Mouse (Mus musculus): ENCODE results near the gene Dmrtb1. TPM values are rescaled to one million over a fixed set of nuclear protein-coding genes. Genes with fewer than 3 reads are reported as not detected.

Gene Dmrtb1
- polyA plus RNA-seq (2015; fragmentation: Nextera tagmentation; extraction: Ambion mirVana): not detected in 2 replicates

GRCm38 (mm10) chr4:107684130-107684529 lies at the start of gene Dmrtb1:
Dmrtb1 (minus strand) TSS chr4:107684230.
- Histone ChIP-seq H3K36me3 (replicated peaks; ENCODE audit: insufficient read depth, low read length) (no peaks in the 10 kb centered on the region), H3K9ac (replicated peaks) (no peak within 1 kb of the TSS), H3K27me3 (ENCODE audit: insufficient read depth, low read length) (no peaks in the 10 kb centered on the region), H3K4me1 (ENCODE audit: insufficient read depth) (no peaks in the 10 kb centered on the region), H3K9me3 (ENCODE audit: low read length) (no peaks in the 10 kb centered on the region), H3K4me2 (ENCODE audit: low read depth, low read length) (no peak within 1 kb of the TSS), H3K27ac (ENCODE audit: low read depth) (no peak within 1 kb of the TSS), H3K4me3 (ENCODE audit: low read depth, low read length) (no peak within 1 kb of the TSS)
- WGBS (ENCODE audit: insufficient replicate concordance): 88% methylated on average over 14 of the region's 14 CpGs
- DNase-seq (no peak), ATAC-seq (no peak)
- TF ChIP-seq EP300 (IDR thresholded peaks at IDR 0.05; ENCODE audit: low read depth) (no peak), CTCF (IDR thresholded peaks at IDR 0.05; ENCODE audit: low read depth) (no peak)

- H3K4me3 ChIP-seq (ENCODE audit: low read depth, low read length): no peak overlapping the region
- no peaks in the 10 kb centered on the region; the same call in 1 of the 2 replicates for H3K27me3 ChIP-seq (ENCODE audit: insufficient read depth, low read length)
- H3K9ac ChIP-seq (replicated peaks): no peak overlapping the region
- no peak overlapping the region for H3K4me2 ChIP-seq (ENCODE audit: low read depth, low read length)
- H3K4me1 ChIP-seq (ENCODE audit: insufficient read depth): no peaks in the 10 kb centered on the region
- ATAC-seq (no peak), DNase-seq (no peak)
- H3K9me3 ChIP-seq (ENCODE audit: low read length): no peaks in the 10 kb centered on the region
- TF ChIP-seq EP300 (IDR thresholded peaks at IDR 0.05; ENCODE audit: low read depth) (no peak), CTCF (IDR thresholded peaks at IDR 0.05; ENCODE audit: low read depth) (no peak)
- 40% methylated on average over 3 of the region's 3 CpGs for WGBS (ENCODE audit: insufficient replicate concordance)
- no peaks in the 10 kb centered on the region for H3K36me3 ChIP-seq (replicated peaks; ENCODE audit: insufficient read depth, low read length)
- no peak overlapping the region for H3K27ac ChIP-seq (ENCODE audit: low read depth)
These were observed 49.6 kb upstream of the Dmrtb1 start for GRCm38 (mm10) chr4:107733603-107734002.

- ATAC-seq: no peak
- no peaks in the 10 kb centered on the region for H3K4me1 ChIP-seq (ENCODE audit: insufficient read depth)
- TF ChIP-seq CTCF (IDR thresholded peaks at IDR 0.05; ENCODE audit: low read depth) (no peak), EP300 (IDR thresholded peaks at IDR 0.05; ENCODE audit: low read depth) (no peak)
- H3K27me3 ChIP-seq (ENCODE audit: insufficient read depth, low read length): no peaks in the 10 kb centered on the region; the same call in 1 of the 2 replicates
- WGBS (ENCODE audit: insufficient replicate concordance): 31% methylated on average over 4 of the region's 4 CpGs
- no peak overlapping the region for H3K4me3 ChIP-seq (ENCODE audit: low read depth, low read length)
- no peak overlapping the region for H3K9ac ChIP-seq (replicated peaks)
- no peaks in the 10 kb centered on the region for H3K36me3 ChIP-seq (replicated peaks; ENCODE audit: insufficient read depth, low read length)
- no peak overlapping the region for H3K4me2 ChIP-seq (ENCODE audit: low read depth, low read length)
- DNase-seq: no peak
- H3K27ac ChIP-seq (ENCODE audit: low read depth): no peak overlapping the region
- no peaks in the 10 kb centered on the region for H3K9me3 ChIP-seq (ENCODE audit: low read length)
These were observed 48.6 kb upstream of the Dmrtb1 start for GRCm38 (mm10) chr4:107732624-107733023.

- H3K4me1 ChIP-seq (ENCODE audit: insufficient read depth): no peaks in the 10 kb centered on the region
- no peaks in the 10 kb centered on the region for H3K36me3 ChIP-seq (replicated peaks; ENCODE audit: insufficient read depth, low read length)
- ATAC-seq (no peak), DNase-seq (no peak)
- H3K27ac ChIP-seq (ENCODE audit: low read depth): no peak overlapping the region
- WGBS (ENCODE audit: insufficient replicate concordance): 57% methylated on average over 4 of the region's 4 CpGs
- no peak overlapping the region for H3K9ac ChIP-seq (replicated peaks)
- no peak overlapping the region for H3K4me2 ChIP-seq (ENCODE audit: low read depth, low read length)
- no peaks in the 10 kb centered on the region for H3K9me3 ChIP-seq (ENCODE audit: low read length)
- no peak for TF ChIP-seq CTCF (IDR thresholded peaks at IDR 0.05; ENCODE audit: low read depth)
- TF ChIP-seq EP300 (IDR thresholded peaks at IDR 0.05; ENCODE audit: low read depth): no peak
- no peaks in the 10 kb centered on the region; the same call in 1 of the 2 replicates for H3K27me3 ChIP-seq (ENCODE audit: insufficient read depth, low read length)
- H3K4me3 ChIP-seq (ENCODE audit: low read depth, low read length): no peak overlapping the region
These were observed 48.2 kb upstream of the Dmrtb1 start for GRCm38 (mm10) chr4:107732182-107732581.

- Histone ChIP-seq H3K27ac (ENCODE audit: low read depth) (no peak overlapping the region), H3K9me3 (ENCODE audit: low read length) (no peaks in the 10 kb centered on the region), H3K36me3 (replicated peaks; ENCODE audit: insufficient read depth, low read length) (no peaks in the 10 kb centered on the region), H3K4me2 (ENCODE audit: low read depth, low read length) (no peak overlapping the region), H3K9ac (replicated peaks) (no peak overlapping the region), H3K4me3 (ENCODE audit: low read depth, low read length) (no peak overlapping the region), H3K4me1 (ENCODE audit: insufficient read depth) (no peaks in the 10 kb centered on the region), H3K27me3 (ENCODE audit: insufficient read depth, low read length) (no peaks in the 10 kb centered on the region; the same call in 1 of the 2 replicates)
- DNase-seq (no peak), ATAC-seq (no peak)
- TF ChIP-seq CTCF (IDR thresholded peaks at IDR 0.05; ENCODE audit: low read depth) (no peak), EP300 (IDR thresholded peaks at IDR 0.05; ENCODE audit: low read depth) (no peak)
- WGBS (ENCODE audit: insufficient replicate concordance): 69% methylated on average over 8 of the region's 8 CpGs
These were observed 47.0 kb upstream of the Dmrtb1 start for GRCm38 (mm10) chr4:107731088-107731465.

GRCm38 (mm10) chr4:107730391-107731087 lies 46.5 kb upstream of the Dmrtb1 start:
- Histone ChIP-seq H3K4me3 (ENCODE audit: low read depth, low read length) (no peak overlapping the region), H3K9ac (replicated peaks) (no peak overlapping the region), H3K27ac (ENCODE audit: low read depth) (no peak overlapping the region), H3K4me1 (ENCODE audit: insufficient read depth) (no peaks in the 10 kb centered on the region), H3K36me3 (replicated peaks; ENCODE audit: insufficient read depth, low read length) (no peaks in the 10 kb centered on the region), H3K27me3 (ENCODE audit: insufficient read depth, low read length) (no peaks in the 10 kb centered on the region; the same call in 1 of the 2 replicates), H3K4me2 (ENCODE audit: low read depth, low read length) (no peak overlapping the region), H3K9me3 (ENCODE audit: low read length) (no peaks in the 10 kb centered on the region)
- no peak for DNase-seq
- 82% methylated on average over 15 of the region's 15 CpGs for WGBS (ENCODE audit: insufficient replicate concordance)
- no peak for TF ChIP-seq CTCF (IDR thresholded peaks at IDR 0.05; ENCODE audit: low read depth)
- TF ChIP-seq EP300 (IDR thresholded peaks at IDR 0.05; ENCODE audit: low read depth): no peak
- ATAC-seq: no peak

All from liver, postnatal 0 days (tissue).